Mouse (Mus musculus): ENCODE results near the gene Rasal2. TPM values are rescaled to one million over a fixed set of nuclear protein-coding genes. Genes with fewer than 3 reads are reported as not detected.

The Rasal2 gene
- polyA plus RNA-seq, 1 experiment from 2014 or later, result 23.8 TPM

DNA sequence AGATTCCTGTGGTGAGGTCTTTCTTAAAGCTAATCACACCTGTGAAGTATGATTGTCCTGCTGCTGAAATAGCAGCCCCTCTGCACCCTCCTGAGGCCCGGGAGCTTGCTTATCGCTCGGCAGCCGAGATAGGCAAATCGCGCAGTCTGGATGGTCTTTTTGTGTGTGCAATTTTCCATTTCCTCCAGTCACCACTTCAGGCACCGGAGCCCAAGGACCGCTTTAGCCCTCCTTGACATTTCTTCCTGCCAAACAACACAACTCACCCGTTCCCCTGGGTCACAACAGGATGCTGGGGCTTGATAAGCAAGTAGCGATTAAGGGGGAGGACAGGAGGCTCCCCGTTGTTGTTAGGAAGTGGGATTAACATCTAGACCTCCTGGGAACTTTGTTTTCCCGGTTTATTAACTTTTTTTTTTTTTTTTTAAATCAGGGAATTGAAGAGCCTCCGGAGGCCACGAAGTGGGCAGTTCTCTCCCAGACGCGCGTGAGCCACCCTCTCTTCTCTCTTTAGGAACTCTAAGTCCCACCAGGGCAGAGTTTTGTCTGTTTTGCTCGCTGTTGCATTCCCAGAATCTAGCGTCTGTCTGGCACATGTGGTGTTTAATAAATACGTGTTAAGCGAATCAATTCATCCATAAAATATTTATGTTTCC lies 37.7 kb upstream of the Rasal2 start:
- Histone ChIP-seq H3K4me2 (peak overlapping the region; percentile 39), H3K27ac (ENCODE audit: low read depth, low read length) (no peak overlapping the region), H3K4me3 (ENCODE audit: low read depth, low read length) (peak overlapping the region; percentile 13), H3K9ac (ENCODE audit: low read length) (peak overlapping the region; percentile 36; the same call in 1 of the 2 replicates), H3K4me1 (ENCODE audit: control insufficient read depth, insufficient read depth, low read length) (peaks cover 35% of the 10 kb centered on the region), H3K36me3 (ENCODE audit: control insufficient read depth, insufficient read depth, low read length) (no peaks in the 10 kb centered on the region), H3K27me3 (ENCODE audit: control insufficient read depth, insufficient read depth, low read length) (no peaks in the 10 kb centered on the region; the same call in 1 of the 2 replicates), H3K9me3 (ENCODE audit: control insufficient read depth, low read length) (no peaks in the 10 kb centered on the region)
- DNase-seq (ENCODE audit: low spot score, missing footprints) (peak; percentile 94), ATAC-seq (ENCODE audit: low FRiP score) (no peak)
- 2% methylated on average over 21 of the region's 21 CpGs for WGBS

- Histone ChIP-seq H3K9ac (ENCODE audit: low read length) (peak overlapping the region; percentile 36; the same call in 1 of the 2 replicates), H3K4me3 (ENCODE audit: low read depth, low read length) (peak overlapping the region; percentile 13; the same call in 1 of the 2 replicates), H3K27ac (ENCODE audit: low read depth, low read length) (no peak overlapping the region), H3K4me1 (ENCODE audit: control insufficient read depth, insufficient read depth, low read length) (peaks cover 38% of the 10 kb centered on the region), H3K4me2 (peak overlapping the region; percentile 39), H3K27me3 (ENCODE audit: control insufficient read depth, insufficient read depth, low read length) (no peaks in the 10 kb centered on the region; the same call in 1 of the 2 replicates), H3K9me3 (ENCODE audit: control insufficient read depth, low read length) (no peaks in the 10 kb centered on the region), H3K36me3 (ENCODE audit: control insufficient read depth, insufficient read depth, low read length) (no peaks in the 10 kb centered on the region)
- ATAC-seq (ENCODE audit: low FRiP score), result no peak
- DNase-seq (ENCODE audit: low spot score, missing footprints), result no peak
- 3% methylated on average over 10 of the region's 10 CpGs for WGBS
Observed at GRCm38 (mm10) chr1:157449532-157449931, 37.1 kb upstream of the Rasal2 start.

DNA sequence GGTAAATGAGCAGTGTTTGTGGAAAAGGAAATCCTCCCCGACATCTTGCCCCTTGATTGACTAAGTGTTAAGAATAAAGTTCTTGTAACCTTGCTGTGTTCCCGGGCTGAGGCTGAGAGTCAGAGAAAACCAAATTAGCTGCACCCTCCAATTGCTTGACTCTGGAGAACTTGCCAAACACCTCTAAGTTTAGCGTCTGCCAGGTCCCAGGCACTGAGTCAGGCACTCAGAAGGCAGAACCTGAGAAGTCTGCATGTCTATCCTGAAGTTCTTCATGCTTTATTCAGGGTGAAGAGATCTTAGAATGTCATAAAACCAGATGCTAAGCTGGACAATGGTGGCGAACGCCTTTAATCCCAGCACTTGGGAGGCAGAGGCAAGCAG lies 36.4 kb upstream of the Rasal2 start:
- ATAC-seq (ENCODE audit: low FRiP score), result no peak
- Histone ChIP-seq H3K9me3 (ENCODE audit: control insufficient read depth, low read length) (no peaks in the 10 kb centered on the region), H3K4me1 (ENCODE audit: control insufficient read depth, insufficient read depth, low read length) (peaks cover 46% of the 10 kb centered on the region), H3K36me3 (ENCODE audit: control insufficient read depth, insufficient read depth, low read length) (no peaks in the 10 kb centered on the region), H3K27me3 (ENCODE audit: control insufficient read depth, insufficient read depth, low read length) (no peaks in the 10 kb centered on the region), H3K4me2 (no peak overlapping the region), H3K27ac (ENCODE audit: low read depth, low read length) (no peak overlapping the region), H3K9ac (ENCODE audit: low read length) (no peak overlapping the region), H3K4me3 (ENCODE audit: low read depth, low read length) (no peak overlapping the region)
- no peak for DNase-seq (ENCODE audit: low spot score, missing footprints)
- WGBS, result 69% methylated on average over 5 of the region's 5 CpGs

DNA sequence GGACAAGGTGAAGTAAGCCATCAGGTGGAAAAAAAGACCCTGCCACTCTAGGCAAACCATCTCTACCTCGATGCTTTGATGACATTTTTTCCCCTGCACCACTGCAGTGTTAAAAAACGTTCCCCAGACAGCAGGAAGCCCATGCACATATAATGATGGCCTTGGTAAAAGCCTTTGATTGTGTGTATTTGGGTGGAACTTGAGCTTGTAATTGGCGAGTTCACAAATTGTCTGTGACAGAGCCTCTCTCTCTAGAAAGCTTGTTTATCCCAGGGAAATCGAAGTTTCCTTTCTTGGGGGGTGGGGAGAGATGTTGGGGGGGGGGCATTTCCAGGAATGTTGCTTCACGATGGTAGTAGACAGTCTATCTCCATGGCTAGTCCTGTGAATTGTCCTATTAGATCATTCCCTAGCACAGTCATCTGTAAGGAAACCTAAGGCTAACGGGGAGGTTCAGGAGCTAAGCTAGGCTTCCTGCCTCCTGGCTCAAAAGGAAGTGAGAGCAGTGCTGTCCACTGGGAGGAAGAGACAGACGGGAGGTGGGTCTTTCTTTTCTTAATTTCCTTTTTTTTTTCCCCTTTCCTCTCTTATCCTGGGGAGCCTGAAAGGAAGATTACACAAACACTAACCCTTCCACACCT lies 35.9 kb upstream of the Rasal2 start:
- Histone ChIP-seq H3K4me2 (no peak overlapping the region), H3K9me3 (ENCODE audit: control insufficient read depth, low read length) (no peaks in the 10 kb centered on the region), H3K9ac (ENCODE audit: low read length) (no peak overlapping the region), H3K27ac (ENCODE audit: low read depth, low read length) (no peak overlapping the region), H3K27me3 (ENCODE audit: control insufficient read depth, insufficient read depth, low read length) (no peaks in the 10 kb centered on the region), H3K4me3 (ENCODE audit: low read depth, low read length) (no peak overlapping the region), H3K36me3 (ENCODE audit: control insufficient read depth, insufficient read depth, low read length) (no peaks in the 10 kb centered on the region), H3K4me1 (ENCODE audit: control insufficient read depth, insufficient read depth, low read length) (peaks cover 50% of the 10 kb centered on the region)
- 22% methylated on average over 7 of the region's 7 CpGs for WGBS
- no peak for ATAC-seq (ENCODE audit: low FRiP score)
- DNase-seq (ENCODE audit: low spot score, missing footprints), result no peak

- Histone ChIP-seq H3K4me2 (no peak overlapping the region), H3K9me3 (ENCODE audit: control insufficient read depth, low read length) (no peaks in the 10 kb centered on the region), H3K4me1 (ENCODE audit: control insufficient read depth, insufficient read depth, low read length) (peaks cover 45% of the 10 kb centered on the region), H3K27me3 (ENCODE audit: control insufficient read depth, insufficient read depth, low read length) (no peaks in the 10 kb centered on the region), H3K9ac (ENCODE audit: low read length) (no peak overlapping the region), H3K4me3 (ENCODE audit: low read depth, low read length) (no peak overlapping the region), H3K27ac (ENCODE audit: low read depth, low read length) (0 out of 2 replicates have a peak overlapping the region, but pooled peaks have one; percentile 6), H3K36me3 (ENCODE audit: control insufficient read depth, insufficient read depth, low read length) (no peaks in the 10 kb centered on the region)
- 56% methylated on average over 4 of the region's 4 CpGs for WGBS
- DNase-seq (ENCODE audit: low spot score, missing footprints) (no peak), ATAC-seq (ENCODE audit: low FRiP score) (no peak)
Observed at GRCm38 (mm10) chr1:157447142-157447541, 34.7 kb upstream of the Rasal2 start.

- Histone ChIP-seq H3K27ac (ENCODE audit: low read depth, low read length) (no peak overlapping the region), H3K4me2 (no peak overlapping the region), H3K9ac (ENCODE audit: low read length) (no peak overlapping the region), H3K9me3 (ENCODE audit: control insufficient read depth, low read length) (no peaks in the 10 kb centered on the region), H3K36me3 (ENCODE audit: control insufficient read depth, insufficient read depth, low read length) (no peaks in the 10 kb centered on the region), H3K4me3 (ENCODE audit: low read depth, low read length) (no peak overlapping the region), H3K4me1 (ENCODE audit: control insufficient read depth, insufficient read depth, low read length) (peaks cover 46% of the 10 kb centered on the region), H3K27me3 (ENCODE audit: control insufficient read depth, insufficient read depth, low read length) (no peaks in the 10 kb centered on the region)
- 71% methylated on average over 7 of the region's 7 CpGs for WGBS
- DNase-seq (ENCODE audit: low spot score, missing footprints) (no peak), ATAC-seq (ENCODE audit: low FRiP score) (no peak)
Observed at GRCm38 (mm10) chr1:157446325-157446724, 33.9 kb upstream of the Rasal2 start.

DNA sequence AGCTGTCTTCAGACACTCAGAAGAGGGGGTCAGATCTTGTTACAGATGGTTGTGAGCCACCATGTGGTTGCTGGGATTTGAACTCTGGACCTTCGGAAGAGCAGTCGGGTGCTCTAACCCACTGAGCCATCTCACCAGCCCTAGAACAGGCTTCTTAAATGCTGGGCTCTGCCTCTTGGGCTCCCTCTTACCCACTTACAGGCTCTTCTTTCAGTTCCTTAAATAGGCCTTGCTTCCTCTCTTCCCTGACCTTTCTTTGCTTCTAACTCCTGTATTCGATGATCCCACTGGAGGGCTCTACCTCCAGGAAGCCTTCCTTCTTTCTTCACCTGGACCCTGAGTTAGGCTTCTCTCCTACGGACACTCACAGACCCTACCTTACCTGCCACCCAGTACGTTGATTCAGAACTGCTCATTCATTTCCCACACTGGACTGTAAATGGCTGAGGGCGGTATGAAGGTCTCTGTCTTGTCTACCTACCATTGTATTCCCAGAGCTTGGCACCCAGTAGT lies 33.1 kb upstream of the Rasal2 start:
- H3K9me3 ChIP-seq (ENCODE audit: control insufficient read depth, low read length), result no peaks in the 10 kb centered on the region
- H3K4me3 ChIP-seq (ENCODE audit: low read depth, low read length), result no peak overlapping the region
- H3K4me2 ChIP-seq, result no peak overlapping the region
- H3K9ac ChIP-seq (ENCODE audit: low read length), result no peak overlapping the region
- H3K27ac ChIP-seq (ENCODE audit: low read depth, low read length), result no peak overlapping the region
- no peaks in the 10 kb centered on the region for H3K36me3 ChIP-seq (ENCODE audit: control insufficient read depth, insufficient read depth, low read length)
- no peak for ATAC-seq (ENCODE audit: low FRiP score)
- peaks cover 49% of the 10 kb centered on the region for H3K4me1 ChIP-seq (ENCODE audit: control insufficient read depth, insufficient read depth, low read length)
- DNase-seq (ENCODE audit: low spot score, missing footprints), result no peak
- WGBS, result 96% methylated on average over 5 of the region's 6 CpGs
- no peaks in the 10 kb centered on the region for H3K27me3 ChIP-seq (ENCODE audit: control insufficient read depth, insufficient read depth, low read length)

- Histone ChIP-seq H3K36me3 (ENCODE audit: control insufficient read depth, insufficient read depth, low read length) (no peaks in the 10 kb centered on the region), H3K4me1 (ENCODE audit: control insufficient read depth, insufficient read depth, low read length) (peaks cover 45% of the 10 kb centered on the region), H3K9me3 (ENCODE audit: control insufficient read depth, low read length) (no peaks in the 10 kb centered on the region), H3K4me2 (no peak overlapping the region), H3K4me3 (ENCODE audit: low read depth, low read length) (no peak overlapping the region), H3K9ac (ENCODE audit: low read length) (0 out of 2 replicates have a peak overlapping the region, but pooled peaks have one; percentile 4), H3K27ac (ENCODE audit: low read depth, low read length) (no peak overlapping the region), H3K27me3 (ENCODE audit: control insufficient read depth, insufficient read depth, low read length) (no peaks in the 10 kb centered on the region)
- WGBS, result 62% methylated on average over 13 of the region's 13 CpGs
- no peak for DNase-seq (ENCODE audit: low spot score, missing footprints)
- ATAC-seq (ENCODE audit: low FRiP score), result no peak
Observed at GRCm38 (mm10) chr1:157444632-157445300, 32.4 kb upstream of the Rasal2 start.
